Mouse (Mus musculus): ENCODE measurements around the gene Rundc3b.

Rundc3b gene

DNA sequence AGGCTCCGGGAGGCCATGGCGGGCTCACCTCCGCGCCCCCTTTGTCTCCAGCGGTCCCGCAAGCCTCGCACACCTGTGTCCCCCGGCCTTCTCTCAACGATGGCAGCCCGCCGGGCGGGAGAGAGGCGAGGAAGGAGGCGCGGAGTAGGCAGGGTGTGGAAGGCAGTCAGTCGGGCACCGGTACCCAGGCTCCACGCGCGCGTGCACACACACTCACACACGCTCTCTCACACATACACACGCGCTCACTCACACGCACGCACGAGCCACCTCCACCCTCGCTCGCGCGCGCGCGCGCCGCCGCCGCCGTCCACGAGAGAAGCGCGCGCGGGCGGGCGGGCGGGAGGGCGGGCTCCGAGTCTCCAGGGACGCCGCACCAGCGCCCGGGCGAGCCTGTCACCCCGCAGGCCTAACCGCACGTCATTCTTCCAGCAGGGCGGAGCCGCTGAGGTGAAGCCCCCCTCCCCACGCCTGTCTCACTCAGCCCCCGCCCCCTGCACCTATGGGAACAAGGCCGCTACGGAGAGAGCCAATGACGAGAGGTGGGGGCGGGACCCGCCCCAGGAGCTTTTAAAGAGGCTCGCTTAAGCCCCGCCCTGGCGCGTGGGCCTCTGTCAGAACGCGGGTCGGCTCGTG, at the start of gene Rundc3b:
Gene Rundc3b, minus strand, starts transcription at position 357 of the 636 bp plus-strand sequence.
- peak; percentile 86 for DNase-seq

DNA sequence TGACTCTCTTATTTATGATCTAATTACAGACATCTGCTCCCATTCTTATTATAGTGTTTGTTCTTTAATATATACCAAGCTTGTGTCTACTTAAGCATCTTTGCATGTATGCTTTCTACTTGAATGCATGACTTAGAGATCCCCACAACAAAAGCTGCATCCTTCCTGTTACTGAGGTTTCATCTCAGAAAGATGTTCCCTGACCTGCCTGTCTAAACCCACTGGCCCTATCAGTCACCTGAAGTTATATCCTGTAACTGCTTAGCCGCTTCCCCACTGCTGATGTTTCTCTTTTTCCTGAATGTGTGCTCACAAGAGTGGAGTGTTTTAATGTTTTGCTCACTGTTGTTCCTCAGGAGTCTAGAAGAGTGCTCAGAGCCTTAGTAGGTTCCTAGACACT, 46.9 kb upstream of the Rundc3b start:
- DNase-seq, result no peak

- DNase-seq, result no peak
These were observed 45.2 kb upstream of the Rundc3b start for GRCm38 (mm10) chr5:8667758-8668474.

- no peak for DNase-seq
These were observed 41.9 kb upstream of the Rundc3b start for GRCm38 (mm10) chr5:8664678-8665077.

- DNase-seq, result no peak
These were observed 38.0 kb upstream of the Rundc3b start for GRCm38 (mm10) chr5:8660738-8661151.

DNA sequence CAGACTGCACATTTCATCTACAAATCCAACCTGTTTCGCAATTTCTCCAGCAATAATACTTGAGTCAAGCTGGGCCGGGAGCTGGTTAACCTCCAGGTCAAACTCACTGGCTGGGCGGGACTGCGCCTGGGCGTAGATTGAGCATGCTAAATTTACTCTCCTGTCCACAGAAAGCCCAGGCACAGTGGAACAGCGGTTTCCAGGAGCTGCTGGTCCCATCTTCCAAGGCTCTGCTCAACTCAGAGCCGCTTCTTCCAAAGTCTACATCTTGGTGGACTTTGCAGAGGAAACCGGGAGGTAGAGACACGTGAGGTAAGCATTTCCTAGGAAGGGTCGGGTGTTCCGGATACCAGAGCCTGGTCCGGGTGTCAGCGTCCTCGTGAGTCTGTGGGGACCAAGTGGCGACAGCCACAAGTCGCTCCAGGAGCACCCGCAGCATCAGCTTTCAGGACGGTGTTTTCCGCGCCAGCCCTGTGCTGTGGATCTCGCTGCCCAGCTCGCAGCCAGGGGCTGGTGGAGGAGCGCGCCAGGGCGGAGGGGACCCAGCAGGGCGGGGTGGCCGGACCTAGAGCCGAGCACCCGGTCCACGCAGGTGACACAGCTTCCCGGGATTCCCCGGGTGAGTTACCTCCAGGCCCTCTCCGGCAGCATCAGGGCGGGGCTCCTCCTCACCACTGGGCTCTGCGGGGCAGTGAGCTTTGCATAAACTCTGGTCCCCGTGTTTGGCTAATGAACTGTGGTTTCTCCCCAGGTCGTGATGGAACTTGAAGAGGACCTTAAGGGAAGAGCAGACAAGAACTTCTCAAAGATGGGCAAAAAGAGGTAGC, 37.4 kb upstream of the Rundc3b start, which contains the start of gene Abcb1a:
Gene Abcb1a, plus strand, starts transcription at position 167 of the 827 bp plus-strand sequence.
- DNase-seq, result peak; percentile 31

- no peak for DNase-seq
These were observed 29.3 kb upstream of the Rundc3b start for GRCm38 (mm10) chr5:8652085-8652484.

DNA sequence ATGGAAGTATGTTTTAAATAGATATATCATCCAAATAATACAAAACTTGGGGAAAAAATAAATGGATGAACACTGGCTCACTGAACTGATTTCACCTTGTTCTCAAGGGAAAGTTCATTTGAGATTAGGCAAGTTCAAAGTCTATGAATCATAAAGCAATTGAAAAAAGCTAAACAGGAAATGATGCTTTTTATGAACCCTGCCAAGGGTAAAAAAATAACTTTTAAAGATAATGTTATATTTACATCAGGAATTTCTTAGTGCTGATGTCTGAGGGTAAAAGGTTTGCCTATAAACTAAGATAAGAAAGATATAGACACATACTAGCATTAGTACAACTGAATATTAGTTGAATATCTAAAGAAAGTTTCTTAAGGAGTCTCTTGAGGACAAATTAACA, 26.0 kb upstream of the Rundc3b start:
- no peak for DNase-seq

GRCm38 (mm10) chr5:8648300-8648699, 25.5 kb upstream of the Rundc3b start:
- no peak for DNase-seq

- no peak for DNase-seq
These were observed 11.8 kb upstream of the Rundc3b start for GRCm38 (mm10) chr5:8634489-8634975.

- no peak for DNase-seq
These were observed 10.1 kb upstream of the Rundc3b start for GRCm38 (mm10) chr5:8632901-8633300.

DNA sequence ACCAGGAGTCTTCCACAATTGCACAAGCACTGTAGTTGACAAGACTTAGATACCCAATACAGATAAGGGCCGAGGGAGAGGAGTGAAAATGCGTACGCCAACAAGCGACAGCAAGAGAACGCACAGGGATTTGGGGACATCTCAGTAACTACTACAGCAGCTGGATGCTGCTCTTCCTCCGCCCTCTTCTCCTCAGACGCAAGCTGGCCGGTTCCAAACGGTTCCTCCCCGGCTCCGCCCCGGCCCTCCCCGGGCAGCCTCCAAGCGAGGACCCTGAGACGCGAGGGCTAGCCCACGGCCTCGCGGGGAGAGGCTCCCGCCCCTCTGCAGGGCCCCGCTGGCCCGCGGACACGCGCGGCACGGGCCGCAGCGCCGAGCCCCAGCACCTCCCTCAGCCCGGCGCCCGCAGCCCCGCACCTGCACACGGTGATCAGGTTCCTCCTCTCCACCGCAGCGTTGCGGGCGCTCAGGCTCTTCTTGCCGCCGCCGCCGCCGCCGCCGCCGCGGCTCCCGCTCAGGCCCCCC, 619 bp downstream of the Rundc3b start:
- DNase-seq, result peak; percentile 31

DNA sequence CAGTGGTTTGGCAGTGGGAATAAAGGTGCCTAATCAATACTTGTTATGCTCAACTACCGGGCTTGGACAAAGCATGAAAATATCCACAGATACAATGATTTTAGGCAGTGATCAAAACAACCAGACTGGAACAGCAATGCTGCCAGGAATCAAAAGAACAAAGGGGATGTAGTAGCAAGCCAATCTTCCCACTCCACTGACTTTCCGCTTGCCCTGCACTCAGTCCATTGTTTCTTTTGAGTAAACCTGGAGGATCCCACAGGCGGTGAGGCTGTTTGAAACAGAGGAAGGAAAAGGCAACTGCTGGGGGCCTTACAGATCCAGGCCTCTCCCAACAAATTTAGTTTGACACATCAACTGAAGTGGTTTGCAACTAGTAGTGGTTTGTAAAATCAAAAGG, 51.6 kb downstream of the Rundc3b start:
- DNase-seq, result peak; percentile 7

DNA sequence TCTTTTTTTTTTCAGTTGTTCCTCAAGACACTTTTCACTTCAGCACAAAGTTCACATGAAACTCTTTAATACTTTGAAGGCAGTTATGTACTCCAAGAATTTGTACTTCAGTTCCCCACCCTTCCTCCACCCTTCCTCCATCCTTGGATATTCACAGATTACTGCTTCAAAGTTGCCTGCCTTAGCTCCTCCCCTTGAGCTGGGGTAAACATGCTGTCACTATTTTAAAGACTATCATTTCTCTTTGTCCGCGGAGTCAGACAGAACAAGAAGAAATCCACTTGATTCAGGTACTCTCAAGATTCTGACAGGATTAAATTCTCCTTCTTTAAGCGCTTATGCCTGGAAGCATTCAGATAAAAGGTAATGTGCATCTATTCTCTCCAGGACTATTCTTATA, 55.9 kb downstream of the Rundc3b start:
- DNase-seq, result peak; percentile 2

- DNase-seq, result no peak
These were observed 78.2 kb downstream of the Rundc3b start for GRCm38 (mm10) chr5:8544512-8544911.

- no peak for DNase-seq
These were observed 80.0 kb downstream of the Rundc3b start for GRCm38 (mm10) chr5:8542631-8543207.

- no peak for DNase-seq
These were observed 81.3 kb downstream of the Rundc3b start for GRCm38 (mm10) chr5:8541120-8542117.

DNA sequence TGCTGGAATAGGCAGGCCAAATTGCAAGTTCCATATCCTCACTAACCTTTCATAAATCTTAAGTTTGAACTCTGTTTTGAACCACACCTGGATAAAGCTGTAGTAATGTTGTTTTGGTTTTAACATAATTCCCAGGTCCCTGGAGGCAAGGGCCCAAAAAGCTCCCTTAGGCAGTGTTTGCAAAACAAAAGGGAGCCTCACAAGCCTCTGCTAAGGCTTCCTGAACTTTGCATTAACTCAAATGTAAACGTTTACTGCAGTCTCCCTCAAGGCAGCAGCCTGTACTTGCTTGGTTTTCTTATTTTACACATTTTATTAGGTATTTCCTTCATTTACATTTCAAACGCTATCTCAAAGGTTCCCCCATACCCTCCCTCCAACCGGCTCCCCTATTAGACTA, 103.7 kb downstream of the Rundc3b start:
- DNase-seq, result no peak

GRCm38 (mm10) chr5:8491778-8492177, 131.0 kb downstream of the Rundc3b start:
- DNase-seq, result no peak

GRCm38 (mm10) chr5:8489471-8490110, 133.2 kb downstream of the Rundc3b start:
- peak; percentile 1 for DNase-seq
